8 mouse cellular contexts compared by ENCODE assay signal in genomic region chr4:125065517-125066307, GRCm38 (mm10). TPM values are rescaled to one million over a fixed set of nuclear protein-coding genes. Genes with fewer than 3 reads are reported as not detected.
DNase-seq lines count a peak whose midpoint lies in the region; ATAC-seq and TF ChIP-seq lines count a peak whose summit lies in the region.

Gene Dnali1, minus strand, starts transcription at chr4:125065703.

- no peak for TF ChIP-seq POLR2A in heart, adult 2 months (IDR thresholded peaks at IDR 0.05; ENCODE audit: insufficient read depth, low read depth, low read length)

- intact Hi-C loops in heart, adult 2 months (cut with DNase I), result loop anchor here (1.0 to 10.0 kb wide), 4 partner anchors 19 to 211 kb away; partner anchors contain the start of genes 1110065P20Rik, 9930104L06Rik and Yrdc

- H3K79me2 ChIP-seq in heart, adult 2 months (replicated peaks; ENCODE audit: control insufficient read depth, insufficient read depth, low read length), result peaks cover 3% of the 10 kb centered on the region; the same call in 1 of the 2 replicates

- H3K9me3 ChIP-seq in intestine, postnatal 0 days (ENCODE audit: control insufficient read depth), result no peaks in the 10 kb centered on the region
- no peaks in the 10 kb centered on the region for H3K9me3 ChIP-seq in liver, embryonic 14.5 days (ENCODE audit: control insufficient read depth, low read length)
- H3K9me3 ChIP-seq in stomach, postnatal 0 days (ENCODE audit: control insufficient read depth, low read length), result no peaks in the 10 kb centered on the region

- no peaks in the 10 kb centered on the region for H3K36me3 ChIP-seq in heart, adult 2 months (ENCODE audit: control insufficient read depth, insufficient read depth, low read length)
- H3K36me3 ChIP-seq in intestine, postnatal 0 days (ENCODE audit: control insufficient read depth, insufficient read depth), result peaks cover 17% of the 10 kb centered on the region
- H3K36me3 ChIP-seq in liver, embryonic 14.5 days (replicated peaks; ENCODE audit: control insufficient read depth, insufficient read depth, low read depth), result peaks cover 22% of the 10 kb centered on the region
- peaks cover 10% of the 10 kb centered on the region; the same call in 1 of the 2 replicates for H3K36me3 ChIP-seq in stomach, postnatal 0 days (ENCODE audit: control insufficient read depth, insufficient read depth, low read length)

- peak within 1 kb of the TSS; percentile 92 for H3K9ac ChIP-seq in heart, adult 2 months (ENCODE audit: low read depth, low read length)
- peak within 1 kb of the TSS; percentile 88 for H3K9ac ChIP-seq in intestine, postnatal 0 days (ENCODE audit: low read depth, low read length)
- peak within 1 kb of the TSS; percentile 84 for H3K9ac ChIP-seq in liver, embryonic 14.5 days (replicated peaks)
- H3K9ac ChIP-seq in stomach, postnatal 0 days (ENCODE audit: low read length), result peak within 1 kb of the TSS; percentile 89

- peak within 1 kb of the TSS; percentile 67 for H3K4me2 ChIP-seq in intestine, postnatal 0 days (replicated peaks; ENCODE audit: low read depth)
- H3K4me2 ChIP-seq in liver, embryonic 14.5 days (ENCODE audit: low read depth), result peak within 1 kb of the TSS; percentile 98
- H3K4me2 ChIP-seq in stomach, postnatal 0 days (replicated peaks; ENCODE audit: low read depth), result peak within 1 kb of the TSS; percentile 58

- H3K4me1 ChIP-seq in heart, adult 2 months (ENCODE audit: control insufficient read depth, insufficient read depth, low read length), result peaks cover 2% of the 10 kb centered on the region
- H3K4me1 ChIP-seq in intestine, postnatal 0 days (replicated peaks; ENCODE audit: control insufficient read depth, insufficient read depth, low read length), result peaks cover 8% of the 10 kb centered on the region
- H3K4me1 ChIP-seq in liver, embryonic 14.5 days (replicated peaks; ENCODE audit: control insufficient read depth in 2 of 2, insufficient read depth in 2 of 2, low read length in 1 of 2), result peaks cover 10 to 11% of the 10 kb centered on the region in 2 experiments
- peaks cover 5% of the 10 kb centered on the region; the same call in 1 of the 2 replicates for H3K4me1 ChIP-seq in stomach, postnatal 0 days (replicated peaks; ENCODE audit: control insufficient read depth, insufficient read depth)

- ATAC-seq in intestine, postnatal 0 days, result peak; percentile 7; the same call in 1 of the 2 replicates
- ATAC-seq in liver, embryonic 14.5 days (ENCODE audit: insufficient read depth), result peak; percentile 1; the same call in 1 of the 2 replicates
- 0 out of 2 replicates have a peak, but pooled peaks have one; percentile 30 for ATAC-seq in stomach, postnatal 0 days (ENCODE audit: low FRiP score, low TSS enrichment)

- H3K4me3 ChIP-seq in heart, adult 2 months, result peak within 1 kb of the TSS; percentile 84
- peak within 1 kb of the TSS; percentile 83 for H3K4me3 ChIP-seq in intestine, postnatal 0 days (ENCODE audit: low read depth, low read length)
- H3K4me3 ChIP-seq in liver, embryonic 14.5 days (ENCODE audit: insufficient read depth in 1 of 2, low read depth in 2 of 2, low read length in 2 of 2), result peak within 1 kb of the TSS; percentile 82 to 95
- H3K4me3 ChIP-seq in stomach, postnatal 0 days (ENCODE audit: low read depth, low read length), result peak within 1 kb of the TSS; percentile 83

- WGBS in heart, adult 2 months, result 2% methylated on average over 26 of the region's 26 CpGs
- 2% methylated on average over 26 of the region's 26 CpGs for WGBS in intestine, postnatal 0 days
- 2% methylated on average over 26 of the region's 26 CpGs for WGBS in liver, embryonic 14.5 days (ENCODE audit: insufficient replicate concordance)
- WGBS in stomach, postnatal 0 days, result 3% methylated on average over 26 of the region's 26 CpGs

- peak within 1 kb of the TSS; percentile 74 for H3K27ac ChIP-seq in heart, adult 2 months
- H3K27ac ChIP-seq in intestine, postnatal 0 days (ENCODE audit: low read depth, low read length), result peak within 1 kb of the TSS; percentile 87
- H3K27ac ChIP-seq in liver, embryonic 14.5 days, result no peak within 1 kb of the TSS
- H3K27ac ChIP-seq in stomach, postnatal 0 days (replicated peaks), result peak within 1 kb of the TSS; percentile 78

- DNase-seq in B cell, adult 2 months, result peak; percentile 77 to 79
- DNase-seq in adrenal gland, adult 2 months, result peak; percentile 77
- peak; percentile 71 for DNase-seq in embryo, embryonic 9.5 days (ENCODE audit: extremely low spot score)
- DNase-seq in heart, adult 2 months, result peak; percentile 71 to 74
- peak; percentile 43 to 49 (median 48) for DNase-seq in liver, embryonic 14.5 days (ENCODE audit: low read depth in 3 of 3, low spot score in 3 of 3)
- DNase-seq in naive thymus-derived CD4-positive, alpha-beta T cell, adult 2 months (ENCODE audit: low read depth), result peak; percentile 75
- peak; percentile 65 for DNase-seq in stomach, postnatal 0 days (ENCODE audit: low spot score)

- no peak for TF ChIP-seq EP300 in heart, adult 2 months (IDR thresholded peaks at IDR 0.05; ENCODE audit: insufficient read depth, low read depth, low read length)
- TF ChIP-seq EP300 in liver, embryonic 14.5 days (IDR thresholded peaks at IDR 0.05; ENCODE audit: low read depth), result no peak
- TF ChIP-seq EP300 in stomach, postnatal 0 days (optimal IDR thresholded peaks at IDR 0.05), result no peak

- H3K27me3 ChIP-seq in heart, adult 2 months (ENCODE audit: control insufficient read depth, insufficient read depth, low read length), result no peaks in the 10 kb centered on the region
- H3K27me3 ChIP-seq in intestine, postnatal 0 days (replicated peaks; ENCODE audit: control insufficient read depth, insufficient read depth, low read length), result no peaks in the 10 kb centered on the region
- H3K27me3 ChIP-seq in liver, embryonic 14.5 days (ENCODE audit: control insufficient read depth, insufficient read depth, low read length), result no peaks in the 10 kb centered on the region
- no peaks in the 10 kb centered on the region for H3K27me3 ChIP-seq in stomach, postnatal 0 days (ENCODE audit: control insufficient read depth, insufficient read depth, low read length)

- peak; percentile 8; the same call in 1 of the 2 replicates for TF ChIP-seq CTCF in heart, adult 2 months (IDR thresholded peaks at IDR 0.05)
- TF ChIP-seq CTCF in intestine, postnatal 0 days (IDR thresholded peaks at IDR 0.05; ENCODE audit: low read depth), result 0 out of 2 replicates have a peak, but pooled peaks have one; percentile 2
- TF ChIP-seq CTCF in liver, embryonic 14.5 days (IDR thresholded peaks at IDR 0.05; ENCODE audit: low read depth), result no peak
- peak; percentile 22; the same call in 1 of the 2 replicates for TF ChIP-seq CTCF in stomach, postnatal 0 days (IDR thresholded peaks at IDR 0.05; ENCODE audit: low read depth)

RNA-seq across cellular contexts. Expression of gene Dnali1, which starts in this region (rescaled TPM):
- not detected for total RNA-seq in adrenal gland, adult 2 months (2021)
- 0.06 TPM in 1 of 2 replicates, not detected in the other for polyA plus RNA-seq in adrenal gland, adult 2 months (2012; rRNA removed)
- not detected for total RNA-seq in heart, adult 2 months (2021)
- 1.4 TPM in 1 of 2 replicates, not detected in the other for polyA plus RNA-seq in heart, adult 2 months (2012; rRNA removed)
- not detected in 2 replicates for polyA plus RNA-seq in intestine, postnatal 0 days (2015; fragmentation: Nextera tagmentation; extraction: Ambion mirVana)
- polyA plus RNA-seq in liver, embryonic 14.5 days (2012; rRNA removed), result 0.02 TPM in 1 of 2 replicates, not detected in the other
- 0.10 TPM in 1 of 2 replicates, not detected in the other for polyA plus RNA-seq in liver, embryonic 14.5 days (2014; fragmentation: Nextera tagmentation; extraction: Ambion mirVana)
- polyA plus RNA-seq in stomach, postnatal 0 days (2015; fragmentation: Nextera tagmentation; extraction: Ambion mirVana), result 0.05 and 0.06 TPM in 2 replicates

Comparison
In these comparisons a context has a peak if more than half of its experiments do, and no peak if none do; other contexts are left out.
1. Peak in DNase-seq in adrenal gland, adult 2 months; RNA of the gene not detected or under 1 TPM.
2. Peak in ATAC-seq, H3K4me3 ChIP-seq, H3K27ac ChIP-seq, H3K9ac ChIP-seq and H3K4me2 ChIP-seq in intestine, postnatal 0 days; RNA of the gene not detected or under 1 TPM.
3. Peak in DNase-seq, ATAC-seq, H3K4me3 ChIP-seq, H3K9ac ChIP-seq and H3K4me2 ChIP-seq in liver, embryonic 14.5 days; RNA of the gene not detected or under 1 TPM.
4. Peak in DNase-seq, ATAC-seq, H3K4me3 ChIP-seq, H3K27ac ChIP-seq, H3K9ac ChIP-seq and H3K4me2 ChIP-seq in stomach, postnatal 0 days; RNA of the gene not detected or under 1 TPM.